Mouse (Mus musculus) macrophage (primary cell): ENCODE measurements at regions not wholly inside any gene's neighbourhood (a gene's known extent, or its start where the extent isn't known, plus 50 kb on each side); places are given as distances from the start of the nearest gene placed in this dataset.

Experiments
- H3K27ac ChIP-seq: fragments of 350-480 bp; formaldehyde crosslinking; 2 replicates; pipeline ENCODE4 v1.9.0; 2021
- H3K36me3 ChIP-seq: fragments of 350-480 bp; formaldehyde crosslinking; 2 replicates; pipeline ENCODE4 v1.9.0; 2021; ENCODE audit errors: inconsistent target
- H3K4me3 ChIP-seq: fragments of 350-480 bp; formaldehyde crosslinking; 2 replicates; pipeline ENCODE4 v1.9.0; 2021; ENCODE audit errors: inconsistent target
- H3K79me2 ChIP-seq: fragments of 350-480 bp; formaldehyde crosslinking; 2 replicates; pipeline ENCODE4 v1.9.0; 2021; ENCODE audit errors: inconsistent target
- WGBS: methylation state at CpG from one replicate; pipeline ENCODE4 v1.1.7; 2026; ENCODE audit warnings: inconsistent platforms; ENCODE audit not compliant: missing documents; 5-methylcytosine and 5-hydroxymethylcytosine counted together

DNA sequence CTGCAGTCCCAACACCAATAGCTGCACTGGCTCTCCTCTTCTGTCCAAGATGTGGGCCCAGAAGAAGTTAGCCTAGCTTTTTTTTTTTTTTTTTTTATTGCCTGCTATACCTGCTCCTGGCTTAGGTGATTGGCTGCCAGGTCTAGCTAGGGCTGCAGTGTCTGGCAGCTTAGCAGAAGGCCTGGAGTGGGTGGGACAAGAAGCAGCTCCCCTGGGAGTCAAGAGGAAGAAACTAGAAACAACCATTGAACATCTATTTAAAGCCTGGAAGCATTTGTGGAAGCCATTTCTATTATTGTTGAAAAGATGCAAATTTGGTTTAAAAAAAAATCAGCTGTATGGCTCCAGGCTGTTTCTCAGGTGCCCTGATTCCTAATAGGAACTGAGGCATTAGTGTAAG, 411.2 kb upstream of the Mgmt start:
- H3K27ac ChIP-seq, result no peak overlapping the region
- no peaks in the 10 kb centered on the region for H3K36me3 ChIP-seq
- no peaks in the 10 kb centered on the region for H3K79me2 ChIP-seq
- no peak overlapping the region for H3K4me3 ChIP-seq

- no peaks in the 10 kb centered on the region for H3K79me2 ChIP-seq
- WGBS, result 70% methylated on average over 5 of the region's 5 CpGs
- no peak overlapping the region for H3K4me3 ChIP-seq
- no peaks in the 10 kb centered on the region for H3K36me3 ChIP-seq
- H3K27ac ChIP-seq, result no peak overlapping the region
Measured at GRCm38 (mm10) chr7:136487556-136487955, 406.9 kb upstream of the Mgmt start.

GRCm38 (mm10) chr7:136494862-136495261, 399.6 kb upstream of the Mgmt start:
- WGBS, result 69% methylated on average over 3 of the region's 3 CpGs
- no peaks in the 10 kb centered on the region for H3K36me3 ChIP-seq
- no peak overlapping the region for H3K4me3 ChIP-seq
- no peak overlapping the region for H3K27ac ChIP-seq
- no peaks in the 10 kb centered on the region for H3K79me2 ChIP-seq

DNA sequence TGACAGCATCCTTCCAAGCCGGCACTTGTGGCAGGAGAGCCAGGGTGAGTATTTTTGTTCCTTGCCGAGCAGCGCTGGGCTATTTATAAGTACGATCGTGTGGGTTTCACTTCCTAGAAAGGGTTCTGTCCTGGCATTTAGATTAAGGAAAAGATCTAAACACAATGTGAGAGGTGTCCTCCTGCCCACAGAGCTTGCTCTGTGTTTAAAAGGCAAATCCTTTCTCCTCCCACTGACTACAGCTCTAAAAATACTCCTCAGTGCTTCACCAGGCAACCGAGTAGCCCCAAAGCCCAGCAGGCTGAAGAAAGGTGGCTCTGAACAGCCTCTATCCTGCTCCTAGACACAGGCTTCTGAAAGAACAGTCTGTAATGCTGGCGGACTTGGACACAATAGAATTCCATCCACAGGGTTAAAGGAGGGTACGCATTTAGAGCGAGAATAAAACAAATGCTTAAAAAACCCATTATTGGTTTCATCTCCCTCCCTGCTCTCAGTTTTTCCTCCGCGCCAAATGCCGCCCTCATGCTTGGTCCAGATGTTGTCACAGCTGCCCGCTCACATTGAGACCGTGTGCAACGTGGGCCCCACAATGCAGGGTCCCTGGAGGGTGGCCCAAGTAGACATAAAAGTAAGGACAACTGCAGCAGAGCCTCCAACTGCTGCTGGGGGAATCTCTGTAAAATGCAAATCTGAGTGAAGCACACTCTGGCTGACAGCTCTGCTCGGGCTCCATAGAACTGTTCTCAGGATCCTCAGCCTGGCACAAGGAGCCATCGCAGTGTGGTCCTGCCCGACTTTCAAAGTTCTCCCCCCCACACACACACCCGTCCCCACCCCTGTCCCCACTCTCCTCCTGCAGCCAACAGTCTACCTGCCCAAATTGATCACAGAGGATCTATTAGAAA, 397.8 kb upstream of the Mgmt start:
- Histone ChIP-seq H3K4me3 (no peak overlapping the region), H3K36me3 (no peaks in the 10 kb centered on the region)
- 37% methylated on average over 19 of the region's 19 CpGs for WGBS

DNA sequence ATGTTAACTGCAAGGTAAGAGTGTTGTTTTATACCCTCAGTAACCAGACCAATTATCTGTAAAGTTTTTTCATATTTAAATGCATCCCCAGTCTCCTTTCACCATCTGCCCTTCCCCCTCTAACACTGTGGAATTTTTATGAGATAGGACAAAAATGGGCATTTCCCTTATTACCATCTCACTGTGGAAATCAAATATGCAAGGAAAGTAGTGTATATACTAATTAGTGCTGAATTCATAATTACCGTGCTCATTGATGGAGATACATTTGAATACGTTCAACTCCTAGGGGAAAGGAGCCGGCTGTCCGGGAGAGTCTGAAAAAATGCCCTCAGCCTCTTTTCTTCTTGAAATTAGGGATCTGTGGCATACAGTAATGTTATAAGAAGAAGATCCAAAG, 394.4 kb upstream of the Mgmt start:
- Histone ChIP-seq H3K4me3 (no peak overlapping the region), H3K27ac (no peak overlapping the region), H3K36me3 (no peaks in the 10 kb centered on the region), H3K79me2 (no peaks in the 10 kb centered on the region)
- WGBS, result 84% methylated on average over 4 of the region's 4 CpGs

More for the DNA sequence above, 397.8 kb upstream of the Mgmt start:
- Histone ChIP-seq H3K79me2 (no peaks in the 10 kb centered on the region), H3K27ac (no peak overlapping the region)

GRCm38 (mm10) chr7:136501094-136501493, 393.3 kb upstream of the Mgmt start:
- no peak overlapping the region for H3K27ac ChIP-seq
- H3K4me3 ChIP-seq, result no peak overlapping the region
- H3K79me2 ChIP-seq, result no peaks in the 10 kb centered on the region
- H3K36me3 ChIP-seq, result no peaks in the 10 kb centered on the region
- WGBS, result 93% methylated on average over 7 of the region's 7 CpGs

- no peaks in the 10 kb centered on the region for H3K79me2 ChIP-seq
- no peaks in the 10 kb centered on the region for H3K36me3 ChIP-seq
- 31% methylated on average over 32 of the region's 32 CpGs for WGBS
- no peak overlapping the region for H3K4me3 ChIP-seq
- no peak overlapping the region for H3K27ac ChIP-seq
Measured at GRCm38 (mm10) chr7:136501855-136502847, 392.3 kb upstream of the Mgmt start.

GRCm38 (mm10) chr7:136511389-136511788, 383.0 kb upstream of the Mgmt start:
- Histone ChIP-seq H3K79me2 (no peaks in the 10 kb centered on the region), H3K36me3 (no peaks in the 10 kb centered on the region), H3K27ac (no peak overlapping the region), H3K4me3 (no peak overlapping the region)
- WGBS, result 78% methylated on average over 6 of the region's 6 CpGs

- Histone ChIP-seq H3K4me3 (no peak overlapping the region), H3K36me3 (no peaks in the 10 kb centered on the region), H3K79me2 (no peaks in the 10 kb centered on the region), H3K27ac (no peak overlapping the region)
- WGBS, result 92% methylated on average over 1 of the region's 1 CpGs
Measured at GRCm38 (mm10) chr7:136515376-136515775, 379.0 kb upstream of the Mgmt start.

DNA sequence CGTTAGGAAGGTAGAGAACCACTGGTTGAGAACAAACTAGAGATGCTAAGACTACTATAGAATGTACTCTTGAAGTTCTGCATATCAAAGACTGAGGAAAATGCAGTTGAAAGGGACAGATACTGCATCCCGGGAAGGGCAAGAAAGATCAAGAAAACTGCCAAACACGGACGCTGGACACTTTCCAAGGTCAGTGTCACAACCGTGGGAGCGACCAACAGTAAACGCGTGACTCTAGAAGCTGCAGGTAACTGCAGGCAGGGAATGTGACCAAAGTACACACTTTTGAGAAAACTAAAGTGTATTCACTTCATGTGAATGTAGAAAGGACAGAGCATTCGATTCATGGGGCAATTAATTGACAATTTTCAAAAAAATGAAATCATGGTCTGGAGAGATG, 368.6 kb upstream of the Mgmt start:
- 90% methylated on average over 9 of the region's 9 CpGs for WGBS
- no peak overlapping the region for H3K4me3 ChIP-seq
- H3K36me3 ChIP-seq, result no peaks in the 10 kb centered on the region
- no peak overlapping the region for H3K27ac ChIP-seq
- no peaks in the 10 kb centered on the region for H3K79me2 ChIP-seq

DNA sequence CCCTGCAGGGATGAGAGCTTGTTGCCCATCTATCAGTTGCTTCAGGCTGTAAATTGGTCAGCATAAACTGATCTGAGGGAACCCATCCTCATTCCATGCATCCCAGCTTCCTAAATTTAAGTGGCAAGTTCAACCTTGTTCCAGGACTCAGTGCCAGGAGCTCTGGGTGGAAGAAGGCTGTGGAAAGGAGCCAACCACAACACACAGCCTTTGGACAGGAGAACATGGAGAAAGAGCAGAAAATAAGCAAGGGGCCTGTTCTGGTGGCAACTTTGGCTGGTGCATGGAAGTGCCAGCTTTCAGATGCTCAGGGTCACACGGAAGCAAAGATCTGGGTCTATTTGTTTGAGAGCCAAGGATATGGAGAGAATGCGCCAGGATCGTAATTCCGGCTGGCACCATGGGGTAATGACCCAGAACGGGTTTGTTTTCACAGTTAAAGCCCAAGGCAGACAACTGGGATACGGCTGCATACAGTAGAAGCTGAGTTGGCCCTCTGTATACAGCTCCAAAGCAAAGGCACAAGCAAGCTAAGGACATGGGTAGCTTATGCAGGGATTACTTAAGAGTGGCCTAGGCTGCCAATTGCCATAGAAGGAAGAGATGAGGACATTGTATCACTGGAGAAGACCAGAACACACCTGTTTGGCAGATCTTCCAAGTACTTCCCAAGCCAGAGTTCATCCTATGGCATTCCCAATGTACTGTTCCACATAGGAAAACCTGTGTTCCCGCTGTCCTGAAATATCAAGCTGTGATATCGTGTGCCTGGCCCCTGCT, 364.2 kb upstream of the Mgmt start:
- Histone ChIP-seq H3K4me3 (no peak overlapping the region), H3K36me3 (no peaks in the 10 kb centered on the region), H3K27ac (no peak overlapping the region), H3K79me2 (no peaks in the 10 kb centered on the region)
- 93% methylated on average over 8 of the region's 8 CpGs for WGBS

- no peaks in the 10 kb centered on the region for H3K79me2 ChIP-seq
- H3K4me3 ChIP-seq, result no peak overlapping the region
- 86% methylated on average over 7 of the region's 7 CpGs for WGBS
- H3K36me3 ChIP-seq, result no peaks in the 10 kb centered on the region
- no peak overlapping the region for H3K27ac ChIP-seq
Measured at GRCm38 (mm10) chr7:136531301-136531700, 363.1 kb upstream of the Mgmt start.

DNA sequence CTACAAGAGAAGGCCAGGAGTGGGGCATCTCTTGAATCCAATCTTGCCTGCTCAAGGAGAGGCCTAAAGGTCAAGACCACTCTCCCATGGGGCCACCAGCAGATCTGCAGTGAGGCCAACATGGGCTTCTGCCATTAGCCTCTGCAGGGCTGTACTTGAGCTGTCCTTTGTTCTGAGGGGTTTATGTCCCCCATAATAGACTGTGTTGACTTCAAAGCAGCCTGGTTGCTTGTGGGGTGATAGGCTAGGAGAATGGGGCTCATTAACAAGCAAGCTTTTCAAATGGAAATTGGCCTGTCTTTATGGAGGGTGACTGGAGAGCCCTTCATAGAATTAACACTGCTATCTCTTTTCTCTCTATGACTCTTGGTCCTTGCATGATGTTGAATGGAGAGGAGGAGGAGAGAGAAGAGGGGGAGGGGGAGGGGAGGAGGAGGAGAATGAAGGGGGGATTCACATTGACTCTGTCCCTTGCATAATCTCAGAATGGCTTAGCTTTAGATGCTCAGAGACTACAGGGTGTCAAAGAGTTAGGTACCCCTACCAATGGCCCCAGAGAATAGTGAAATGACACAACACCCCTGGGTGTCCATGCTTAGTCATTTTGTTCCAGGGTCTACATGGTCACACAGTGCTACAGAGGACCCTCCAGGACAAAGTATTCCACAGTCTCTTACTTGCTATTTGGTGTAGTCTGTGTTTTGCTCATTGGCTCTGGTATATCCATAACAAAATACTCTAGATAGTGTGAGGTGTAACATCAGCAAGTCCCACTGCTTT, 352.3 kb upstream of the Mgmt start:
- no peak overlapping the region for H3K4me3 ChIP-seq
- H3K27ac ChIP-seq, result no peak overlapping the region
- H3K36me3 ChIP-seq, result no peaks in the 10 kb centered on the region
- H3K79me2 ChIP-seq, result no peaks in the 10 kb centered on the region

DNA sequence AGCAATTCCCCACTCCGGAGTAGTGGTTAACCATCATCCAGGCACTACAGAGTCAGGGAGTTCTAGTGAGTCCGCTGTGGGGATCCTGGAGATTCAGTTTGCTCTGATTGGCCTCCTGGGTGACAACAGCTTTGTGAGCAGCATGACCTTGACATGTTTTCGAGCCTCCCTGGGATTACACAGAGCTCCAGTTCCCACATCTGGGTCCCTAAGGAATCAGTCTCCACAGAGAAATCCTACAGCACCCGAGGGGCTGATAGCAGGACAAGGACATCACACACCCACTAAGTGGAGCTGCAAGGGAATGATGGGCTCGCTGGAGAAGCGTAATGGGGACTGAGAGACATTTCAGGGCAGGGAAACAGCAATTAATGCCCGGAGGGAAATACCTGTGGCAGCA, 351.5 kb upstream of the Mgmt start:
- 85% methylated on average over 7 of the region's 7 CpGs for WGBS
- no peaks in the 10 kb centered on the region for H3K36me3 ChIP-seq
- no peak overlapping the region for H3K4me3 ChIP-seq
- H3K27ac ChIP-seq, result no peak overlapping the region
- H3K79me2 ChIP-seq, result no peaks in the 10 kb centered on the region
